Mouse (Mus musculus) CH12.LX (cell line): ENCODE results near the gene Edil3.

ENCODE experiments used
- MXI1 ChIP-seq: IDR thresholded peaks from 2 replicates; pipeline ENCODE4 v1.6.1; 2011; ENCODE audit warnings: mild to moderate bottlenecking, low read depth, low read length, improper control_type of control experiment
- USF1 ChIP-seq: IDR thresholded peaks from 2 replicates; pipeline ENCODE4 v1.6.1; 2014; ENCODE audit warnings: low read depth, mild to moderate bottlenecking, inconsistent platforms, low read length, improper control_type of control experiment

DNA sequence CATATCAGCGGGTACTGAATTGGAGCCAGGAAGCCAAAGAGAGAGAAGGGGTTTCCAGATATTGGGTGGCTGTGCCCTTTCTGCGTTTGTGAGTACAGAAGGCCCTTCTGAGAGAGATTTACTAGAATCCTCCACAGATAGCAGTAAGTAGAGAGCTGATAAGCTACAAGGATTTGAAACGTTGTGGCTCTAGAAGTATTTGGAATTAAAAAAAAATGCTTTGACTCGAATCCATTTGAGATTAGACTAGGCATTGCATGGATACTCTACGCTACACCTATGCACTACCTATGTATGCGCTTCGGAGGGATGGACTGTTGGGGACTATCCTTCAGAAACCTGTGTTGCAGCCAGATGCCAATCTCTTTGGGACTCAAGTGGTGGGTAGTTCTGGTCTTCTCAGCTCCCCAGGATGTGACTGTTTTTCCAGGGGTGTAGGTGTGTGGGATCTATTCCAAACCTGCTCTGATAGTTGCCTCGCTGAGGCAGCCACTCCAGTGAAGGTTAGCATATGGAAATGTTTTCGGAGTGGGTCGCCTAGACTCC, 1.8 kb downstream of the Edil3 start:
- TF ChIP-seq USF1 = no peak
- no peak for TF ChIP-seq MXI1
